Comparison of ENCODE assay signal across 8 mouse cellular contexts in the genomic region with DNA sequence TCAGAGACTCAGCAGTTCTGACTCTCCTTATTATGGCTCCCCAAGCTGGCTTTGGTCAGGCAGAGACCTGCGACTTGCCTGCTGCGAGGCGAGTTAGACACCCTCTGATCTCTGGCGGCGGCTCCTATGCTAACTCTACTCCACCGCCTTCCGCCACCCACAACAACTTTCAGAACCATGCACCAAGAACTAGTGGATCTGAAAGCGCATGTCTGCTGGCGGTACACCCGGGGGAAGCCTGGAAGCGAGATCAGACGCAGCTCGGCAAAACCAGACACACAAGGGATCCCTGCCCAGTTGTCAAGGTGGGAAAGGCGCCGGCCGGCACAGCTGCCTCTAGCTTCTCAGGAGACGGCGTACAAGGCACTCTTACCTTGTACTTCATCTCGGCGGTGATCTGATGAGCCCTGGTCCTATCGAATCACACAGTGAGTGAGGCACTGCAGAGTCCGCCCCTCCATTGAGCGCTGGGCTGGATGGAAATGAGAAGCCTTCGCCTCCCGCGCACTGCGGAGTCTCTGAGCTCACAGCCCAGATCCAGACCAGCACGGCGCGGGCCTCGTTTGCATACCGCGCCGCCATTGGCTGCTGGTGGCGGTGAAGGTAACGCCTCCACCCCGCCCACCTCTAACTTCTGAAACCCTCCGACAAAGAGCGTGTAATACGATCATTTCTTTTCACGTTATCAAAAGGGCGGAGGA.
A peak's percentile ranks its signal among the peaks of the same experiment; 100 is the strongest.
DNase-seq lines count a peak whose midpoint lies in the region; ATAC-seq lines count a peak whose summit lies in the region.

No protein-coding gene starts in this region.

- H3K4me3 ChIP-seq in heart, embryonic 14.5 days (ENCODE audit: control insufficient read depth in 1 of 2, insufficient read depth in 1 of 2, low read depth in 1 of 2, low read length in 2 of 2): peak overlapping the region; percentile 63 to 69
- peak overlapping the region; percentile 58 for H3K4me3 ChIP-seq in liver, embryonic 12.5 days

- H3K4me2 ChIP-seq in heart, embryonic 14.5 days (ENCODE audit: low read length): peak overlapping the region; percentile 77
- H3K4me2 ChIP-seq in liver, embryonic 12.5 days: peak overlapping the region; percentile 79

- peak; percentile 82 to 89 for DNase-seq in CD8-positive naive resting alpha-beta T cell, adult 2 months (ENCODE audit: low read depth in 2 of 2, low spot score in 2 of 2)
- peak; percentile 40 for DNase-seq in c-Kit-negative CD71-positive TER-119-positive erythroid progenitor cells, embryonic 14.5 days (ENCODE audit: low read depth, low spot score)
- DNase-seq in fibroblast of lung, adult 2 months (ENCODE audit: low read depth): peak; percentile 89
- peak; percentile 98 for DNase-seq in kidney, postnatal 10 days
- peak; percentile 93 for DNase-seq in naive thymus-derived CD4-positive, alpha-beta T cell, adult 2 months (ENCODE audit: low read depth)
- DNase-seq in splenic B cell, adult 2 months (ENCODE audit: low read depth, low spot score): peak; percentile 91

- peak; percentile 98 for ATAC-seq in heart, embryonic 14.5 days (ENCODE audit: insufficient number of reproducible peaks, insufficient read depth, low FRiP score, low read depth)
- ATAC-seq in liver, embryonic 12.5 days: peak; percentile 99

- no peaks in the 10 kb centered on the region for H3K36me3 ChIP-seq in heart, embryonic 14.5 days (ENCODE audit: control insufficient read depth, insufficient read depth, low read length)
- no peaks in the 10 kb centered on the region for H3K36me3 ChIP-seq in liver, embryonic 12.5 days
- H3K36me3 ChIP-seq in splenic B cell, adult 2 months (ENCODE audit: control insufficient read depth, insufficient read depth, low read length, poor library complexity, severe bottlenecking): no peaks in the 10 kb centered on the region

- peaks cover 7 to 39% of the 10 kb centered on the region in 2 experiments for H3K4me1 ChIP-seq in heart, embryonic 14.5 days (ENCODE audit: control insufficient read depth in 2 of 2, insufficient read depth in 2 of 2, low read length in 2 of 2)
- peaks cover 18% of the 10 kb centered on the region for H3K4me1 ChIP-seq in liver, embryonic 12.5 days

- under 1% methylated on average over 42 of the region's 42 CpGs for WGBS in heart, embryonic 14.5 days
- under 1% methylated on average over 42 of the region's 42 CpGs for WGBS in liver, embryonic 12.5 days (ENCODE audit: insufficient replicate concordance)

- H3K9ac ChIP-seq in heart, embryonic 14.5 days (ENCODE audit: low read length): peak overlapping the region; percentile 82
- H3K9ac ChIP-seq in liver, embryonic 12.5 days: peak overlapping the region; percentile 59

- no peaks in the 10 kb centered on the region for H3K9me3 ChIP-seq in heart, embryonic 14.5 days (ENCODE audit: control insufficient read depth, low read length)
- H3K9me3 ChIP-seq in liver, embryonic 12.5 days (replicated peaks): no peaks in the 10 kb centered on the region

- H3K27me3 ChIP-seq in heart, embryonic 14.5 days (ENCODE audit: control insufficient read depth, insufficient read depth, low read length): no peaks in the 10 kb centered on the region
- H3K27me3 ChIP-seq in liver, embryonic 12.5 days (replicated peaks): peaks cover 48% of the 10 kb centered on the region
- no peaks in the 10 kb centered on the region for H3K27me3 ChIP-seq in splenic B cell, adult 2 months (ENCODE audit: control insufficient read depth, insufficient read depth, low read length, poor library complexity, severe bottlenecking)

- peak overlapping the region; percentile 90 to 92 for H3K27ac ChIP-seq in heart, embryonic 14.5 days (replicated peaks in 1 of 2; ENCODE audit: control insufficient read depth in 1 of 2, insufficient read depth in 1 of 2, low read depth in 2 of 2, low read length in 2 of 2)
- peak overlapping the region; percentile 54; the same call in 1 of the 2 replicates for H3K27ac ChIP-seq in liver, embryonic 12.5 days

Comparison
In these comparisons a context has a peak if more than half of its experiments do, and no peak if none do; other contexts are left out.
1. Peak in every context shown above with its lines: DNase-seq, ATAC-seq, H3K4me3 ChIP-seq and H3K27ac ChIP-seq.
2. DNase-seq: peak in every context shown above with its lines; median percentile 98 in kidney, postnatal 10 days; 93 in naive thymus-derived CD4-positive, alpha-beta T cell, adult 2 months; 91 in splenic B cell, adult 2 months; 89 in fibroblast of lung, adult 2 months; 86 in CD8-positive naive resting alpha-beta T cell, adult 2 months; 40 in c-Kit-negative CD71-positive TER-119-positive erythroid progenitor cells, embryonic 14.5 days.